Mouse (Mus musculus) olfactory bulb, adult 2 months (tissue): ENCODE measurements around the gene Rab44.

ENCODE experiments used
- CTCF ChIP-seq: fragments of 200-500 bp; IDR thresholded peaks from 2 replicates; pipeline ENCODE4 v1.5.1; 2012; ENCODE audit warnings: low read depth, mild to moderate bottlenecking, low read length, moderate library complexity; ENCODE audit not compliant: insufficient read depth
- POLR2A ChIP-seq: fragments of 200-500 bp; IDR thresholded peaks from 2 replicates; pipeline ENCODE4 v1.6.1; 2012; ENCODE audit warnings: mild to moderate bottlenecking, low read depth, low read length, moderate library complexity; ENCODE audit not compliant: insufficient read depth

DNA sequence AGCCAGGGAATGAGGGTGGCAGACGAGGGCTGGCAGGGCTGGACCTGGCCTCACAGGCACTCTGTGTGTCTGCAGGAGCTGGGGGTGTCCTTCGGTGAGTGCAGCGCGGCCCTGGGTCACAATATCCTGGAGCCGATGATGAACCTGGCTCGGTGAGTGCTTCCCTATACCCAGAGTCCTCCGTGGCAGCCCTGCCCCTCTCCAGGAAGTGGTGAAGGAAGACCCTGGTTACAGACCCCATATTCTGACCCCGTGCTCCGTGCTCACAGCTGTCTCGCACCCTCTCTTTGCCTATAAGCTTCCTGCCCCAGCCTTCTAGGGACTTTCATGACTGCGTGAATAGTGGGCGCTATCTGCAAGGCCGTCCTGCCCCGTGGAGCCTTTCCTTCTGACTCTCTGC lies 33.3 kb downstream of the Rab44 start:
- TF ChIP-seq CTCF, result no peak
- no peak for TF ChIP-seq POLR2A
